Mouse (Mus musculus): ENCODE measurements at regions not wholly inside any gene's neighbourhood (a gene's known extent, or its start where the extent isn't known, plus 50 kb on each side); places are given as distances from the start of the nearest gene placed in this dataset.

DNA sequence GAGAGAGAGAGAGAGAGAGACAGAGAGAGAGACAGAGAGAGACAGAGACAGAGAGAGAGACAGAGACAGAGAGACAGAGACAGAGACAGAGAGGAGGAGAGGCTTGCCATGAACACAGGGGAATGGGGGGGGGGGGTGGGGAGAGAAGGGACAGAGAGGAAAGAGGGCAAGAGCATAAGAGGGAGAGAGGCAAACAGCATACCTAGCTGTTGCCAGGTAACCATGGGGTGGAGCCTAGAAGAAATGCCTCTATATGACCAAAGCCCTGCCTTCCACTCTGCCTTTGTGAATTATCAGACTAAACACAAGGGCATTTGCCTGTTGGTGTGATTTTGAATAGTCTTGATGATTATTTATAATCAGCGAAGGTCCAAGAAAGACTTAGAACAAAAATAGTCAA lies 332.2 kb downstream of the Galc start:
- DNase-seq (ENCODE audit: inconsistent age in 2 of 2, low spot score in 1 of 2): no peak

DNA sequence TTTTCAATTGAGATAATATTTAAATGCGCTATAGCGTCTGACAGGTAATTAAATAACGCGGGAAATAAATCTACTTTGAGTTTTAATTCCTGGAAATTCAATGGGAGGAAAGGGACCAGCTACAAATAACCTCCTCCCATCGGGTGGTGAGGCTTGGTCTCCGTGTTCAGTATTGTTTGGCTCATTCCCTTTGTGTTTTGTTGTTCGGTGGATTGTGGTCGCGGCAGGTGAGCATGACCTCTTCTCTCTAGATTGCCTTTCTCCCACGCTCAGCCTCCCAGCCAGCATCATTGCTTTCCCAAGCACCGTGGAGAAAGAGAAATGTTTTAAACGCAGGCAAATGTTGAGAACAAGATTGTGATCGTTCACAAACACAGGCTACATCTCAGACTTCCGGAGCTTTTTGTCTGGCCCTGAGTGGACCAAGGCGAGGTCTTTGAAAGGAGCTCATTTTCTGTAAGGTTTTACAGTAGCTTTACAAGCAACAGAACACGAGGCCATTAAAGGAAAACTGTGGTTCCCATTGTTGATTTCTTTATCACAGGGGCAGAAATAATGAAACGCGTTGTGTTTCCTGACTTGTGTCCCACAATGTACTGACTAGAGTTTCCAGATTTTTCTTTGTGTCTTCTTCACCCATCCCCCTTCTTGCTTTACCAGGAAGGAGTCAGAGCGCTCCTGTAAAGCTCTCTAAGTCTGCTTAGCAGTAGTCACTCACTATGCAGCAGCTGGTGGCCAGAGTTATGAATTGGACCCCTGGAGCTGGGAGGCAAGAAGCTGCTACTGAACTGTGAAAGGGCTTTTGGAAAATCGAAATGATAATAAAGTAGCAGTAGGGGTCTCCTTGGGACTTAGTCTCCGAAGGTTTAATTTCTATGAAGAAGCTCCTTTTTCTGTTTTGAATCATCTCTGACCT lies 337.7 kb downstream of the Galc start:
- DNase-seq (ENCODE audit: inconsistent age in 2 of 2, low spot score in 1 of 2): no peak

GRCm38 (mm10) chr12:97918416-97918815 lies 340.8 kb downstream of the Galc start:
- DNase-seq (ENCODE audit: inconsistent age in 2 of 2, low spot score in 1 of 2): no peak

GRCm38 (mm10) chr12:97915026-97915425 lies 344.2 kb downstream of the Galc start:
- DNase-seq (ENCODE audit: inconsistent age in 2 of 2, low spot score in 1 of 2): no peak

DNA sequence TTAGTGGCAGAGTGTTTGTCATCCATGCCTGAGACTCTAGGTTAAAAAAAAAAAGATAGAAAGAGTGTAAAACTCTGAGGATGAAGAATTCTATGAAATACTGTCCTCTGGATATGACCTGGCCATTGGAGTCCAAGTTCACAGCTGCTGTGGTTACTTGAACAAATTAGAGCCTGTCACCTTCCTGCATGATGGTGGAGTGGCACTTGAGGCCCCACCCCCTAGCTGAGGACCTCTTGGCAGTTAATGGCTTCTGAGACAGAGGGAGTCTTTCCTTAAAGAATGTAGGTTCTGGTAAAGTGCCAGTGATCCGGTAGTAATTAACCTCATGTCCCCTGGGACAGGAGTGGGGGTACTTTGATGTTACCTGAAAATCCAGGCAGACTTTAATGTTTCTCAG lies 346.5 kb downstream of the Galc start:
- no peak for DNase-seq (ENCODE audit: inconsistent age in 2 of 2, low spot score in 1 of 2)

- no peak for DNase-seq (ENCODE audit: inconsistent age in 2 of 2, low spot score in 1 of 2)
These were observed 360.0 kb downstream of the Galc start for GRCm38 (mm10) chr12:97899266-97899665.

- no peak for DNase-seq (ENCODE audit: inconsistent age in 2 of 2, low spot score in 1 of 2)
These were observed 361.1 kb downstream of the Galc start for GRCm38 (mm10) chr12:97898178-97898577.

- no peak for DNase-seq (ENCODE audit: inconsistent age in 2 of 2, low spot score in 1 of 2)
These were observed 363.3 kb downstream of the Galc start for GRCm38 (mm10) chr12:97895981-97896380.

DNA sequence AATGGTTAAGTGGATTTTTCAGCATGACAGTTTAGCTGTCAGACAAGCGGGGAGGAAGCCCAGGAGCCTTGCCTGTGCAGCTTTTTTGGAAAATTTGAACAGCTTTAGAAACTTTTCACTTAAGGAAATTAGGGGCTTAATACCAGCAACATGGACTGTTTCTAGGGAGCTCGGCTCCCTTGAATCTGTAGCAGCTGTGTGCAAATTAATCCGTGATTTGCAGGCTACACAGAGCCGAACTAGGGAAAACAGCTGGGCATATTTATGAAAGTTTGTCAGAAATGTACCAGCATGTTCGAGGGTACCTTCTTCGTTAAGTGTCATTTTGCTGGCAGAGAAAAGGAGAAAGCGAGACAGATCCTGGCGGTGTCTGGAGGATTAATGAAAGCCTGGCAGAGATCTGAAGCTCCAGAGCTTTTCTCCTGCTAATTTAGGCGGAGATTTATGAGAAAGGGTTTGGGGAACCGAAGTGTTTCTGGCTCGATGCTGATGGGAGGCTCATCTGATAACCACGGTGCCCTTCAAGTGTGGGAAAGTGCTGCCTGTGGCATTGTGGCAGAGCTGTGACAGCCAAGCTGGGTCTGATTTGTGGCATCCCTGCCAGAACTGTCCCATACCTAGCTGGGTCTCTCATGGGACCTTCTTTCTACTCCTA lies 370.3 kb downstream of the Galc start:
- peak in 1 of 2 experiments; percentile 22 for DNase-seq (ENCODE audit: inconsistent age in 2 of 2, low spot score in 1 of 2)

DNA sequence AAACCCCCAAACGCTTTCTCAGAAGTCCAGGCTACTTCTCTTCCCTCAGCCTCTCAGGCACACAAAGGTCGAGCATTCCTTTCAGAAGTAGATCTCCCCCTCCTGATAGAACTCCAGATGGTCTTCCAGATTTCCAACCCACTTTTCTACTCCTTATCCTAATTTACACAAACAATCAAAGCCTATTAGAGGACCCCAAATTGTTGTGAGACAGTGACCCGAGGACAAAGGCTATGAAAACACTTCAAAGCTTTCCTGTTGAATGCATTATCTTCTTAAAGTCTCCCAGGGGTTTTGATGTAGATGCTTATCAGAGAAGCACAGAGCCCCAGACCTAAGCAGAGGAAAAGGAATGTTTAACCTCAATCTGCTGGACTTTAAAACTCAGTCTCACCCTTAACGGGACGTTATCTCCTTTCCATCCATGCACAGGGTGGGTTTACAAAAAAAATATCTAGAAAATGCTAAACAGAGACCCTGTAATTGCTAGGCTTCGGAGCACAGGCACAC lies 370.9 kb downstream of the Galc start:
- no peak for DNase-seq (ENCODE audit: inconsistent age in 2 of 2, low spot score in 1 of 2)

DNA sequence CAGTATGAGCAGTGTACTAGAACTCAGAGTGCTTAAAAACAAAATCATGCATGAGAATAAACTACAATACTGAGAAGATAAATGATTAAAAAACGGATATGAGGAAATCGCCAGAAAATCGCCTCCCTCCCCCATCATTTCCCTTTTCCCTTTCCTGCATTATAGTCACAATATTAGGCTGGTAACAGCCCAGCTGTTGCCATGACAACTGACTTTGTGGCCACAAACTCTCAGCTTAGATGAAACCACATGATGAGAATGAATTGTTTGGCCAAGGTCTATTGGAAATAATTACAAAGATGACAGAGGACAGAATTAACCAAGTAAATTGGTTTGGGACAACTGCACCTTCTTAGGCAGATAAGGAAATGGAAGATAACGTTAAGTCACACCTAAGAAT lies 376.8 kb downstream of the Galc start:
- DNase-seq (ENCODE audit: inconsistent age in 2 of 2, low spot score in 1 of 2): no peak

- peak; percentile 47 to 84 for DNase-seq (ENCODE audit: inconsistent age in 2 of 2, low spot score in 1 of 2)
These were observed 386.9 kb downstream of the Galc start for GRCm38 (mm10) chr12:97872391-97872790.

DNA sequence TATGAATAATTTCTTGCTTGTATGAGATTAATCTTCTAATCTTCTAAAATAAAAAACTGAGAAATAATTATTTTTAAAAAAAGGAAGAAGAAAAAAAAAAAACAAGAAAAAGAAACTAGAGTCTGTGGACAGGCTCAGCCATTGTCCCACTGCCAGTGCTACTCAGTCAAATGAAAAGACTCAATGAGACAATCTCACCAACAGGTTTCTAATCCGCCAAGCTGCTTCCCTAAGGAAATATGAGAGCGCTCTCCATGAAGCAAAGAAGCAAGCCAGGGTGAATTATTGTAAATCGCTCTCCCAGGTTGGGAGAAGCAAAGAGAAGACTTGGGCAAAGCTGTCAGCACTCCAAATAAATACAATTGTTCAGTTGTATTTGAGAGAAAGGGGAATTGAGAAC lies 396.3 kb downstream of the Galc start:
- DNase-seq (ENCODE audit: inconsistent age in 2 of 2, low spot score in 1 of 2): no peak

- DNase-seq (ENCODE audit: inconsistent age in 2 of 2, low spot score in 1 of 2): no peak
These were observed 422.9 kb downstream of the Galc start for GRCm38 (mm10) chr12:97836202-97836908.

DNA sequence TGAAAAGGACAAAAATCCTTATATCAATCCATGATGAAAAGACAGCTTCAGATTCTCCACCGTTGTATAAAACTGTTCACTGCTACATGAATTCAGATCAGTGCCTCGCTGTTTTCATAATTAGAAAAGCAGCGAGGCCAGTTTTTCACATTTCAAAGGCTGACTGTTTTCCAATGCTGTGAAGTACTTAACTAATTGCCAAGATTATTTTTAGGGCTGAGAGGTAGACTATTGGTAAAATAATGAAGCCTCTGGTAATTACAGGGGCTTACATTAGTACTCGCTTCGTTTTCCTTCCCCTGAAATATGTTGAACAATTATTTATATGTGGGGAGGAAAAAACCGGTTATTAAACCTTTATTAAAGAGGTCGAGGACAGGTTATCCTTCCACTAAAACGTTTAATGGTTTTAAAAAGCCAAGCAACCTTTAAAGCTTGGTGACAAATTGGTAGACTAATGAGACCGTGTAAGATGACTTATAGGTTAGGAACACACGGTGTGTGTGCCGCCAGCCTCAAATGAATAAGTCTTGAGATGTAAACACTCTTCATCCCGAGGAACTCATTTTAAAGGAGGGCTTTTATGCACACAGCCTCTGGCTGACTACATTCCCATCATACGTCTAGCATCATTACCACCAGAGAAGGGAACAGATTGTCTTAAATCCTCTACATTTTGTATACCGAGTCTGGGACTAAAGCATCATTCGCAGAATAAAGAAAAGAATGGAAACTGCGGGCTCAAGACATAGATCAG lies 465.7 kb downstream of the Galc start:
- no peak for DNase-seq (ENCODE audit: inconsistent age in 2 of 2, low spot score in 1 of 2)

- DNase-seq (ENCODE audit: inconsistent age in 2 of 2, low spot score in 1 of 2): no peak
These were observed 475.8 kb downstream of the Galc start for GRCm38 (mm10) chr12:97783476-97783875.

GRCm38 (mm10) chr12:97759116-97759515 lies 500.1 kb downstream of the Galc start:
- no peak for DNase-seq (ENCODE audit: inconsistent age in 2 of 2, low spot score in 1 of 2)

- no peak for DNase-seq (ENCODE audit: inconsistent age in 2 of 2, low spot score in 1 of 2)
These were observed 500.6 kb downstream of the Galc start for GRCm38 (mm10) chr12:97758624-97759023.

GRCm38 (mm10) chr12:97750166-97750565 lies 509.1 kb downstream of the Galc start:
- no peak for DNase-seq (ENCODE audit: inconsistent age in 2 of 2, low spot score in 1 of 2)

DNA sequence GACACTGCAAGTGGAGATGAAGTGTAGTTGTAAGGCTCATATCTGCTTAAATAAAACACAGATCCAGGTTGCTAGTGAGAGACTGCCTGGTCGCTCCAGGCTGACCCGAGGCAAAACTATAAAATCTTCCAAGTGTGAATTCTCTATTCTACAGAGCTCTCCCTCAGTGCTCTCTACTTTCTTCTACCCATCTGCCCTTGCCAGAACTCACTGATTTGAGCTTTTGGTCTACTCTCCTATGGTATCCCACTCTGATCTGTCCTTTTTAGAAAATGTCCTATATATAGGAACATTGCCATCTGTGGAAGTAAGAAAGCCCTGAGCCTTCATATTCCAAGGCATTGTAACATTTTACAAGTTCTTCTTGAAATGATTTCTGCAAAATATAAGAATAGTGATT lies 518.3 kb downstream of the Galc start:
- DNase-seq (ENCODE audit: inconsistent age in 2 of 2, low spot score in 1 of 2): no peak

- DNase-seq (ENCODE audit: inconsistent age in 2 of 2, low spot score in 1 of 2): no peak
These were observed 527.1 kb downstream of the Galc start for GRCm38 (mm10) chr12:97732078-97732580.

Data from adrenal gland, adult (tissue).